Mouse (Mus musculus): ENCODE data around the gene Lrrc32. TPM values are rescaled to one million over a fixed set of nuclear protein-coding genes. Genes with fewer than 3 reads are reported as not detected.

The Lrrc32 gene
- polyA plus RNA-seq, 1 experiment from 2014 or later, result 13.0 TPM

Other genes starting within 250 kb of the Lrrc32 start
- gene Acer3, start 168.1 kb upstream of the Lrrc32 start, polyA plus RNA-seq (2014; fragmentation: Nextera tagmentation; extraction: Ambion mirVana), result 21.6 and 21.7 TPM in 2 replicates
- 12.8 and 14.5 TPM in 2 replicates for gene Tsku, start 128.0 kb upstream of the Lrrc32 start, polyA plus RNA-seq (2014; fragmentation: Nextera tagmentation; extraction: Ambion mirVana)
- not detected in 2 replicates for gene Gucy2d, start 48.9 kb upstream of the Lrrc32 start, polyA plus RNA-seq (2014; fragmentation: Nextera tagmentation; extraction: Ambion mirVana)
- 32.3 and 41.7 TPM in 2 replicates for gene Emsy, start 167.5 kb downstream of the Lrrc32 start, polyA plus RNA-seq (2014; fragmentation: Nextera tagmentation; extraction: Ambion mirVana)
- 56.5 and 58.8 TPM in 2 replicates for gene Thap12, start 213.8 kb downstream of the Lrrc32 start, polyA plus RNA-seq (2014; fragmentation: Nextera tagmentation; extraction: Ambion mirVana)

Measured in intestine, embryonic 14.5 days (tissue).